Mouse (Mus musculus): ENCODE results near the gene Ackr2. TPM values are rescaled to one million over a fixed set of nuclear protein-coding genes. Genes with fewer than 3 reads are reported as not detected.

The Ackr2 gene
- polyA plus RNA-seq, 2 experiments, result 0.07 to 0.37 TPM

- Histone ChIP-seq H3K27me3 (ENCODE audit: control insufficient read depth, insufficient read depth, low read length) (no peaks in the 10 kb centered on the region), H3K4me2 (ENCODE audit: low read depth) (no peak overlapping the region), H3K4me1 (replicated peaks; ENCODE audit: control insufficient read depth in 2 of 2, insufficient read depth in 2 of 2, low read length in 1 of 2) (peaks cover 17 to 24% of the 10 kb centered on the region in 2 experiments), H3K9ac (replicated peaks) (no peak overlapping the region), H3K36me3 (replicated peaks; ENCODE audit: control insufficient read depth, insufficient read depth, low read depth) (no peaks in the 10 kb centered on the region), H3K4me3 (ENCODE audit: insufficient read depth in 1 of 2, low read depth in 2 of 2, low read length in 2 of 2) (no peak overlapping the region), H3K9me3 (ENCODE audit: control insufficient read depth, low read length) (no peaks in the 10 kb centered on the region), H3K27ac (no peak overlapping the region)
- DNase-seq (ENCODE audit: low read depth in 3 of 3, low spot score in 3 of 3) (no peak), ATAC-seq (ENCODE audit: insufficient read depth) (no peak)
- 48% methylated on average over 2 of the region's 2 CpGs for WGBS (ENCODE audit: insufficient replicate concordance)
- TF ChIP-seq EP300 (IDR thresholded peaks at IDR 0.05; ENCODE audit: low read depth), result 0 out of 2 replicates have a peak, but pooled peaks have one; percentile 14
- no peak for TF ChIP-seq CTCF (IDR thresholded peaks at IDR 0.05; ENCODE audit: low read depth)
These were observed 38.8 kb upstream of the Ackr2 start for GRCm38 (mm10) chr9:121859345-121859744.

- Histone ChIP-seq H3K4me3 (ENCODE audit: insufficient read depth in 1 of 2, low read depth in 2 of 2, low read length in 2 of 2) (no peak overlapping the region), H3K27ac (no peak overlapping the region), H3K4me1 (replicated peaks; ENCODE audit: control insufficient read depth in 2 of 2, insufficient read depth in 2 of 2, low read length in 1 of 2) (peaks cover 14 to 16% of the 10 kb centered on the region in 2 experiments), H3K27me3 (ENCODE audit: control insufficient read depth, insufficient read depth, low read length) (no peaks in the 10 kb centered on the region), H3K36me3 (replicated peaks; ENCODE audit: control insufficient read depth, insufficient read depth, low read depth) (no peaks in the 10 kb centered on the region), H3K9ac (replicated peaks) (no peak overlapping the region), H3K9me3 (ENCODE audit: control insufficient read depth, low read length) (no peaks in the 10 kb centered on the region), H3K4me2 (ENCODE audit: low read depth) (no peak overlapping the region)
- DNase-seq (ENCODE audit: low read depth in 3 of 3, low spot score in 3 of 3) (no peak), ATAC-seq (ENCODE audit: insufficient read depth) (no peak)
- 63% methylated on average over 2 of the region's 2 CpGs for WGBS (ENCODE audit: insufficient replicate concordance)
- TF ChIP-seq EP300 (IDR thresholded peaks at IDR 0.05; ENCODE audit: low read depth), result no peak
- no peak for TF ChIP-seq CTCF (IDR thresholded peaks at IDR 0.05; ENCODE audit: low read depth)
These were observed 37.2 kb upstream of the Ackr2 start for GRCm38 (mm10) chr9:121860921-121861320.

GRCm38 (mm10) chr9:121864837-121865236 is 33.3 kb upstream of the Ackr2 start:
- H3K9me3 ChIP-seq (ENCODE audit: control insufficient read depth, low read length), result no peaks in the 10 kb centered on the region
- 54% methylated on average over 4 of the region's 4 CpGs for WGBS (ENCODE audit: insufficient replicate concordance)
- H3K4me1 ChIP-seq (replicated peaks; ENCODE audit: control insufficient read depth in 2 of 2, insufficient read depth in 2 of 2, low read length in 1 of 2), result no peaks in the 10 kb centered on the region
- no peak overlapping the region for H3K9ac ChIP-seq (replicated peaks)
- TF ChIP-seq CTCF (IDR thresholded peaks at IDR 0.05; ENCODE audit: low read depth), result no peak
- no peak for TF ChIP-seq EP300 (IDR thresholded peaks at IDR 0.05; ENCODE audit: low read depth)
- H3K4me3 ChIP-seq (ENCODE audit: insufficient read depth in 1 of 2, low read depth in 2 of 2, low read length in 2 of 2), result no peak overlapping the region
- no peaks in the 10 kb centered on the region for H3K27me3 ChIP-seq (ENCODE audit: control insufficient read depth, insufficient read depth, low read length)
- no peak overlapping the region for H3K27ac ChIP-seq
- H3K36me3 ChIP-seq (replicated peaks; ENCODE audit: control insufficient read depth, insufficient read depth, low read depth), result no peaks in the 10 kb centered on the region
- no peak overlapping the region for H3K4me2 ChIP-seq (ENCODE audit: low read depth)
- no peak for DNase-seq (ENCODE audit: low read depth in 3 of 3, low spot score in 3 of 3)
- no peak for ATAC-seq (ENCODE audit: insufficient read depth)

GRCm38 (mm10) chr9:121865425-121866008 is 32.6 kb upstream of the Ackr2 start:
- H3K4me2 ChIP-seq (ENCODE audit: low read depth), result no peak overlapping the region
- H3K27ac ChIP-seq, result no peak overlapping the region
- no peaks in the 10 kb centered on the region for H3K4me1 ChIP-seq (replicated peaks; ENCODE audit: control insufficient read depth in 2 of 2, insufficient read depth in 2 of 2, low read length in 1 of 2)
- ATAC-seq (ENCODE audit: insufficient read depth), result no peak
- WGBS (ENCODE audit: insufficient replicate concordance), result 38% methylated on average over 3 of the region's 3 CpGs
- TF ChIP-seq EP300 (IDR thresholded peaks at IDR 0.05; ENCODE audit: low read depth), result no peak
- TF ChIP-seq CTCF (IDR thresholded peaks at IDR 0.05; ENCODE audit: low read depth), result no peak
- no peak overlapping the region for H3K4me3 ChIP-seq (ENCODE audit: insufficient read depth in 1 of 2, low read depth in 2 of 2, low read length in 2 of 2)
- no peak overlapping the region for H3K9ac ChIP-seq (replicated peaks)
- H3K27me3 ChIP-seq (ENCODE audit: control insufficient read depth, insufficient read depth, low read length), result no peaks in the 10 kb centered on the region
- H3K36me3 ChIP-seq (replicated peaks; ENCODE audit: control insufficient read depth, insufficient read depth, low read depth), result no peaks in the 10 kb centered on the region
- DNase-seq (ENCODE audit: low read depth in 3 of 3, low spot score in 3 of 3), result no peak
- H3K9me3 ChIP-seq (ENCODE audit: control insufficient read depth, low read length), result no peaks in the 10 kb centered on the region

GRCm38 (mm10) chr9:121867632-121868031 is 30.5 kb upstream of the Ackr2 start:
- no peak for ATAC-seq (ENCODE audit: insufficient read depth)
- Histone ChIP-seq H3K4me2 (ENCODE audit: low read depth) (no peak overlapping the region), H3K4me3 (ENCODE audit: insufficient read depth in 1 of 2, low read depth in 2 of 2, low read length in 2 of 2) (no peak overlapping the region), H3K27ac (no peak overlapping the region), H3K9ac (replicated peaks) (no peak overlapping the region), H3K9me3 (ENCODE audit: control insufficient read depth, low read length) (no peaks in the 10 kb centered on the region), H3K27me3 (ENCODE audit: control insufficient read depth, insufficient read depth, low read length) (no peaks in the 10 kb centered on the region), H3K4me1 (replicated peaks; ENCODE audit: control insufficient read depth in 2 of 2, insufficient read depth in 2 of 2, low read length in 1 of 2) (no peaks in the 10 kb centered on the region), H3K36me3 (replicated peaks; ENCODE audit: control insufficient read depth, insufficient read depth, low read depth) (no peaks in the 10 kb centered on the region)
- 68% methylated on average over 6 of the region's 6 CpGs for WGBS (ENCODE audit: insufficient replicate concordance)
- no peak for DNase-seq (ENCODE audit: low read depth in 3 of 3, low spot score in 3 of 3)
- TF ChIP-seq EP300 (IDR thresholded peaks at IDR 0.05; ENCODE audit: low read depth) (no peak), CTCF (IDR thresholded peaks at IDR 0.05; ENCODE audit: low read depth) (no peak)

All from liver, embryonic 14.5 days (tissue).